Mouse (Mus musculus) hematopoietic stem cell, adult 5-6 weeks (primary cell): ENCODE data around the gene D430042O09Rik. TPM values are rescaled to one million over a fixed set of nuclear protein-coding genes. Genes with fewer than 3 reads are reported as not detected.

Source experiments
- ATAC-seq, 2 experiments: fragments of 125-278 bp in 1 of 2; replicated peaks in 1 of 2; 2 replicates each; pipeline ENCODE4 v1.8.0; 2016 to 2017; ENCODE audit warnings: inconsistent platforms in 2 of 2, mild to moderate bottlenecking in 2 of 2, moderate number of reproducible peaks in 2 of 2, low read depth in 1 of 2, moderate TSS enrichment in 1 of 2; ENCODE audit not compliant: low FRiP score in 2 of 2, poor library complexity in 2 of 2, severe bottlenecking in 2 of 2, insufficient read depth in 1 of 2, low TSS enrichment in 1 of 2
- total RNA-seq: library from RNA; stranded (forward); fragments of 172-1452, 232-1000 nt; gene quantifications from 2 replicates; pipeline ENCODE4 v1.2.3, GENCODE M21; 2017

Gene D430042O09Rik
- total RNA-seq, 1 experiment from 2014 or later = 9.9 TPM

DNA sequence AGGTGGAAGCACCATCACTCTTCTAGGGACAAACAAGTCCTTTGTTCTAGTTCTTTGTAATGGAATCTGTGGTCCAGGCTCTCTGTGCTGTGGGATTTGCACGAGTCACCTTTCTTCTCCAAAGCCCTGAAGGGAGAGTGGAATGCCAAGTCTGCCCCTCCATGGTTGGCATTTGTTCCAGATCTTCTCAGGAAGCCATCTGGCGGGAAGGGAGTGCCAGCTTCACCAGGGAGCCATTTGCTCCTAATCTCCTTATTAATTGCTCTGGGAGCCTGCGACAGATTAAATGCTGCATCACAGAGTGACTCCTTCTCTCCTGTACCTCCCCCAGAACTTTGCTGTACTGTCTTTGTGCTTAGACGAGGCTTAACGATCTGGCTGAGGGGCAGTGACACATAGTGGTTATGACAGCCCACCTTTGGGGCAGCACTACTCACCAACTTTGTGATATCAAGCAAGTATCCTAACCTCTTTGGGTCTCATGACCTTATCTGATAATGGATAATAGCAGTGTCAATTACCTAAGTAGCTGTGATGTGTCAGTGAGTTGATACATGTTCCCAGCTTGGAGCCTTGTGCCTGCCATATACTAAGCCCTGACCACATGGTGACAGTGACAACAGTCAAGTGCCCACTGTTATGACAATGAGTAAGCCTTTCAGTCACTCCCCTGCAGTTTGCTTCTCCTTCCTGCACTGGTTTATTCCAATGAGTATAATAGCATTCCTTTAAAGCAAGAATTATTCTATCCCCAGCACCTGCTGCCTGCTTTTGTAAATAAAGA lies 15.7 kb downstream of the D430042O09Rik start:
- no peak for ATAC-seq

DNA sequence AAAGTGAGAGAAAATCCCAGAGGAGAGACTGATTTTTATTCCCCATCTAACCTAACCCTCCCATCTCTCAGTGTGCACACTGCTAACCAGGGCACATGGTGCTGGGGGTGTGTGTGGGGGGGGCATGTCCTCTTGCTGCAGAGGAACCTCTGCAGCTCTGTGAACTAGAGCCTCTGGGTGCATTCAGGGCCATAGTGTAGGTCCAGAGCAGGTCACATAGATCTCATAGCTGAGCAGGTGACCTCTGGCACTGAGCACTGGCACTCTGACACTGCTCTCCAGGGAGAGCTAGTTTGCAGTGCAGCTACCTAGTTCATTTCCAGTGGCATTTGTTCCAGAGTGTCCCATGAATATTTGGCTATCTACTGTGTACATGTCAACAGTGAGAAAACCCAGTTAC lies 24.0 kb downstream of the D430042O09Rik start:
- no peak for ATAC-seq

DNA sequence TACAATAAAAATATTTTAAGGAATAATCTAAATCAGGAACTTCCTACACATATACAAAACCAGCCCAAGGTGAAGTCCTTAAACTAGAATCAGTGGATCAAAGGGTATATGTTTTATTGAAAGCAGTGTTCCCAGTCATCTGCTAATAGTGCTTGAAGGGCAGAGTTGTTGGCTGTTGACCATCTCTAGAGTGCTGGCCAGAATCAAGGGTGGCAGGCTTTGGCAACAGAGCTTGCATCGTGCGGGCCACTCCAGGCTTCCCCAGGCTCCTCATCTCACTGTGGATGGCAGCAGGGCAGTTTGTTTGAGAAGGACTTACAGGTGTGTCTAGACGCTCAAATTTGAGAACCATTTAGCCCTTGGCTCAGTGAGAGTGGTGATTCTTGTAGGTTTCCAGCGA lies 26.1 kb downstream of the D430042O09Rik start:
- ATAC-seq = no peak

GRCm38 (mm10) chr7:125736366-125737015 lies 28.8 kb downstream of the D430042O09Rik start:
- no peak for ATAC-seq

DNA sequence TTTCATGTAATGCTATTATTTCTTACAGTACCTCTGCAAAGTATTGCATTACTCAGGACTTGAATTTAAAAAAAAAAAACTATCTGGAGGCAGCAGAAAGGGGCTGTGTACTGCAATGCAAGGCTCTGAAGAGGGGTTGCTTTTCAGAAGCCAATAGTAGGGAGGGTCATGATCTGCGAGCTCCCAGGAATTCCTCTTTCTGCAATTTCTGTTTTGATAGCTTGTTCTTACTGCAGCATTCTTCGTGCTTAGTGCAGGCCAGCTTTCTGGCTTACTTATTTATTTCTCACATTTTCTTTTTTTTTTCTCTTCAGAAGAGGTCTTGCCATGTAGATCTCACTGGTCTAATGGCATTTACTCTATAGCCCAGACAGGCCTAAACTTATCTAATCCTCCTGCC lies 32.8 kb downstream of the D430042O09Rik start:
- ATAC-seq = no peak

DNA sequence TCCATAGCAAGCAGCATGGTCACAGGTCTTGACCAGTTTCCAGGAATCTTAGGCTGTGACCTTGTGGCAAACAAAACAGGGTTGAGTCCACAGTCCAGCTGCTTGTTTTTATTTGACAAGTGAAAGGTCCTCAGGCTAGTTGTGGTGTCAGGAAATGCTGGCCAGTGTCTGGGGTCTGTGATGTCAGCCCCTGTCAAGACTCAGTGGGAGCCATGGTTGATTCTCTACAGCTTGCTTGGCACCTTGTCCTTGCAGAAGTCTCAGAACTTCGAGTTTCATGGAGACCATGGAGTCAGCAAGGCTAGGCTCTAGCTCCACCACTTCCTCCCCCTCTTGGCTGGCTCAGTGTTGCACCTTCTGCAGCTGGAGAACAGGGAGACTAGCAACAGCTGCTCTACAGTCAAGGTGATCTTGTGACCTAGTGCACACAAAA lies 33.6 kb downstream of the D430042O09Rik start:
- ATAC-seq = no peak

DNA sequence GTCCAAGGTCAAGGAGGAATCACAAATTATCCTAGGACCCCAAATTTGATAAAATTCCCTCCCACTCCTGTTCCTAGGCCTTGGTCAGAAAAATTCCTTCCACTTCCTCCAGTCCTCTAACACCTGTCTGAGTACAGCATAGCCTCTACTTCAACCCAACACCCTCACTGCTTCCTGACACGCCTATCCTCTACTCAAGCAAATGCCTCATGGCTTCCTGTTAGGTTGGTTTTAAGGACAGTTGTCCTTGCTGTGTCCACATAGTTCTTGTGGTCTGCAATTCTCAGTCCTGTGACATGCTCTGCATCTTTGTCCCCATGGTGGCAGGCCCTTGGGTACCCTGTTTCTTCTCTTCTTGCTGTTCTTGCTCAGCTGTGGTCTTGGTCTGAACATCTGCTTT lies 37.1 kb downstream of the D430042O09Rik start:
- no peak for ATAC-seq

DNA sequence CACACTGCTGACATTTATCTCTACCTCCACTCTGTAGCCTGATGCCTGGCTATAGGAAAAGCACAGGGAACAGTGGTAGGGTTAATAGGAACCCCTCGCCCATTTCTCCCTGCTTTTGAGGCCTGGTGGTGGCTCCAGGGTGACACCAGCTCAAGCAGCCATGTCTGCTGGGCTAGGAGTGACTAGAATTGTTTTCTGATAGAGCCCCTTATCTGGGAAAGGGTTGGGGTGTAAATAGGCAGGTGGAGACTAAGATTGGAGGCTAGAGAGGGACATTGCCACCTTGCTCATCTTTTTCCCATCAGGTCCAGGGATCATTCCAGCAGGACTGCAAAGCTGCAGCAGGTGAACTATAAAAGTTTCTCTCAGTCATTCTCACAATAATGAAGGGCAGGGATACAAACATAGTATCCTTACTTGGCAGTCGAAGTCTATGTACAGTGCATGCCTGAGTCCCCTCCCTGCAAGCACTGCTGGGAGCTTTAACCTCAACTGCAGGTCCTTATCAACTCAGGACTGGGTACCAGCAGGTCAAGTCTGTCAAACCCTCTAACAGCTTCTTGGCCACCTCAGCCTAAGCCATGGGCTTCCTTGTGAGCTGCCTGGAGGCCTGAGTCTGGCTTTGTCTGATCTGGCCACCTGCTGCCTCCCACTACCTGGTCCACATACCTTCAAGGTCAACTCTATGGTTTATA lies 39.1 kb downstream of the D430042O09Rik start:
- ATAC-seq = no peak

DNA sequence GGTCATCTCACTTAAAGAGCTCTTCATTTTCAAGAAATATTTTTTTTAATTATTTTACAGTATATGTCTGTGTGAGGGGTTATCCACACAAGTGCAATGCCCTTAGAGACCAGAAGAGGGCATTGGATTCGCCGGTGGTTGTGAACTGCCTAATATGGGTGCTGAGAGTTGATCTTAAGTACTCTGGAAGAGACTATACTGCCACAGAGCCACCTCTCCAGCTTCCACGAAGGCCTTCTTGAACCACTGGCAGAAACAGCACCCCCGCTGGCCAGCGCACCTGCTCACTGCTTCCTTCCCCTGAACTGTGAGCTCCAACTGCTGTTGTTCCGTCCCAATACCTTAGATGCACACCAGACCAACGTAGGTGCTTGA lies 39.6 kb downstream of the D430042O09Rik start:
- ATAC-seq = no peak

DNA sequence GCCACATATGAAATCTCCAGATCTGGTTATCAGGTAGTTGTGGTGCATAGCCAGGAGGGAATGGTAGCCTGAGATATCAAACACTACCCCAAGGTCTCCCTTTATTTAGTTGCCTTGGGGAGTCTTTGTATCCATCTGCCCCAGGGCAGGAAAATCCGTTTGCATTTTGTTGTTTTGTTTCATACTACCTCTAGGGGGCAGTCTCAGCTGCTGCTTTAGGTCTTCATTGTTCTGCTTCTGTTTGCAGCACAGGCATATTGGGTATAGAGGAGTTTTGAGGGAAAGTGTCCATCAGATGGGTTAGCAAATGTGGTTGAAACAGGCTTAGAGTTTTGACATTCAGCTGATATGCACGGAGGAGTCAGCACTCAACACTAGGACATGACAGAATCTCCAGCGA lies 40.5 kb downstream of the D430042O09Rik start:
- ATAC-seq = no peak

DNA sequence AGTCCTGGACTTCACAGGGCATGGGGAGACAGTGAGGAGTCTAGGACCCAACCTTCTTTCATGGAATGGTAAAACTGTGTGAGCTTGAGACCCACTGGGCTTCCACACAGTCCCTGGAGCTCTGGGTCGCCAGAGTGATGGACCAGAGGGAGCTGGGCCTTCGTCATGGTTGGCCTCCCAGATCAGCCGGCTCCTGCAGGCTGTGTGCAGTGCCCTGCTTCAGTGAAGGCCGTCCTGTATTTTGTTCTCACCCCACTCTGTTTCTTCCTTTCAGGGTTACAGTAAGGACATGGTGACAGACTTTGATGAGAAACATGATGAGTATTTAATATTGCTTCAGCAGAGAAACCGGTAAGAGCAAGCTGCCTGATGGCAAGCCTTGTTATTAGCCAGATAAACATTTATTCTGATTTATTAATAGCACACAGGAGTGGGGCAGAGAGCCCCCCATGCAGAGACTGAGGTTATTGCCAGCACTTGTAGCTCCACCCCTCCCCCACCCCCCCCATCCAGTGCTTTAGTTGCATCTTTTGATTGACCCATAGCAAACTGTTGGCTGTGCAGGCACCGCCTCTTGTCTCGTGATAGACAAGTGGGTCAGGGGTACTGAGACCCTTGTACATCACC lies 45.1 kb downstream of the D430042O09Rik start:
- no peak for ATAC-seq

- no peak for ATAC-seq
Observed at GRCm38 (mm10) chr7:125753326-125753715, 45.6 kb downstream of the D430042O09Rik start.

DNA sequence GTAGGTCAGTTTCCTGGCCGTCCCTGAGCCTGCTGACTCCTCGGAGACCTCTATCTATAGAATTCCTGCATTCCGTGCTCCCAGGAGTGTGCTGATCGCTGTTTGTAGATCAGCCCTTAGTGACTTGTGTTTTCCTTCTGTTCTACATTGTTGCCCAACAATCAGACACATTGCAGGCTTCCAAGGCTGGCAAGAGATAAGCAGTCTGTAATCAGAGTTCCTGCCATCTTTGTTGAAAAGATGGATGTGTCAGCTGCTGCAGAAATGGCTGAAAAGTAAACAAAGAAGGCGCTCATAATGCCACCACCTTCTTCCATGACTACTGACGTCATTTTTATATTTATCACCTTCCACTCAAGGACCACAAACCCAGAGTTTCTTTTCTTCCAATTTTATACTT lies 49.1 kb downstream of the D430042O09Rik start:
- no peak for ATAC-seq

DNA sequence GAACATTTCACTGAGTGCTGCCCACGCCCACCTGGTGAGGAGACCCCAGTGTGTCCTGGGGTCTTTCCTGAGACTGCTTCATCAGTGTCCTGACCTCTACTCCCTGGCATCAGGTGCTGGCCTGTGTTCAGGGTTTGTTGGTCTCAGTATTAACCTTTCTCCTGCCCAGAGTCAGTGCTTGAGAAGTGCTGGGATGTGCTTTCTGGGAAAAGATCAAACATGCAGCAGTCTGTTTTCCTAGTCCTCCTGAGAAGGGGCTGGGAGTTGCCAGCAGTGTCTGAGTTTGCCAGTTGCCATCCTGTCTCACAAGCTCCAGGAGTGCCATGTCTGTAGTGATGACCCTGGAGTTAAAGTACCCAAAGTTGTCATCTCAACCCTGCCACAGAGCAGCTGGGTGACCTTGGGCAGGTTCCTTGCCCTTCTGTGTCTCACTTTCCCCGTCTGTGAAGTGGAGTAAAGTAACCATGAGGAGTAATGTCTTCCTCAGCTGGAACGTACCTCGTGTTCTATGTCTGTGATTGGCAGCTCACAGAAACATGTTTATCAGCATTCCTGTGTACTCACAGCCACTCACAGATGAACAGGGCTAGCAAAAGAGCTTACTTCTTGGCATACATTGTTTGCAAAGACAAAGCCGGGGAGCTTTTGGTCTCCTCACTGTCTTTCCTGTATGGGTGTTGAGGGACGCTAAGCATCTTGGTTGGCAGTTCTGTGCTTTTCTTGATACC lies 50.4 kb downstream of the D430042O09Rik start:
- ATAC-seq = no peak

- ATAC-seq = no peak
Observed at GRCm38 (mm10) chr7:125762289-125762688, 54.6 kb downstream of the D430042O09Rik start.

GRCm38 (mm10) chr7:125762883-125763830 lies 55.5 kb downstream of the D430042O09Rik start:
- no peak for ATAC-seq
